7 mouse cellular contexts compared by ENCODE assay signal in the genomic region with DNA sequence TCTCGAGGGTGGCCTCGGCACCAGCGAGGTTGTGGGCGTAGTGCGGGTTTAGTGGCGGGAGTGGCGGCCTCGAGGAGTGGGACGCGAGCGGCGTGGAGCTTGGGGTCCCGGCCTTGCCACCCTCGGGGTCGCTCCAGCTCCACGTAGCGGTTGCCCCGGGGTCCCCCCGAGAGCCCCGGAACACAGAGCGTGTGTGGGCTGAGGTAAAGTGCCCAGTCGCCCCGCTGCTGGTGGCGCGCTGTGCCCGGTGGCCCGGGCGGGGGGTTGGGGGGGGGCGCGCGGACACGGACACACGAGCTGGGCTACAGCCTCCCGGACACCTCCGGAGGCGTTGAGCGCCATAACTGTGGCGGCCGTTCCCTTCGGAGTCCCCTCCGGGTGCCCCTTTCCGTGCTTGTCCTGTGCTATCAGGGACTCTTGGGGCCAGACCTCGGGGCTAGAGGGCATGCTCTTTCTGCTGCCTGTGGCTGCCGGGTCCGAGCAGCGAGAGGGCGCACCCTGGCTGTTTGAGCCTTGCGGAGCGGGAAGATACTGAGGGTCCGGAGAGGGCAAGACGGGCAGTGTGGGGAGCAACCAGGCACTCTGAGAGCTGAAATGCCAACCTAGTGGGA. TPM values are rescaled to one million over a fixed set of nuclear protein-coding genes. Genes with fewer than 3 reads are reported as not detected.
DNase-seq lines count a peak whose midpoint lies in the region; ATAC-seq and TF ChIP-seq lines count a peak whose summit lies in the region.

No protein-coding gene starts in this region.

- H3K27me3 ChIP-seq in MEL (ENCODE audit: control insufficient read depth in 1 of 2, insufficient read depth in 2 of 2, low read length in 2 of 2) = no peaks in the 10 kb centered on the region
- H3K27me3 ChIP-seq in embryonic facial prominence, embryonic 15.5 days = no peaks in the 10 kb centered on the region
- no peaks in the 10 kb centered on the region for H3K27me3 ChIP-seq in megakaryocyte, embryonic 14.5 days (replicated peaks)

- peak overlapping the region; percentile 63 for H3K4me2 ChIP-seq in embryonic facial prominence, embryonic 15.5 days (replicated peaks)

- intact Hi-C loops in heart, postnatal 14 days (cut with DNase I) = loop anchor here (5.0 to 10.0 kb wide), 2 partner anchors 59 kb away; no protein-coding TSS in a partner anchor

- H3K36me3 ChIP-seq in MEL (ENCODE audit: control insufficient read depth in 1 of 2, insufficient read depth in 2 of 2, low read length in 2 of 2) = peaks cover 12 to 15% of the 10 kb centered on the region in 2 experiments
- no peaks in the 10 kb centered on the region for H3K36me3 ChIP-seq in embryonic facial prominence, embryonic 15.5 days
- H3K36me3 ChIP-seq in megakaryocyte, embryonic 14.5 days (replicated peaks; ENCODE audit: low read length) = peaks cover 8% of the 10 kb centered on the region

- TF ChIP-seq EP300 in MEL (IDR thresholded peaks at IDR 0.05; ENCODE audit: low read depth in 1 of 2, low read length in 2 of 2) = no peak

- H3K4me1 ChIP-seq in MEL (ENCODE audit: control insufficient read depth in 1 of 2, insufficient read depth in 2 of 2, low read length in 2 of 2) = peaks cover 4 to 5% of the 10 kb centered on the region in 2 experiments; a peak in 3 of 4 replicates
- no peaks in the 10 kb centered on the region for H3K4me1 ChIP-seq in embryonic facial prominence, embryonic 15.5 days
- H3K4me1 ChIP-seq in megakaryocyte, embryonic 14.5 days = peaks cover 4% of the 10 kb centered on the region; the same call in 1 of the 2 replicates

- TF ChIP-seq RAD21 in MEL (IDR thresholded peaks at IDR 0.05; ENCODE audit: low read depth, low read length) = no peak

- WGBS in embryonic facial prominence, embryonic 15.5 days = 24% methylated on average over 34 of the region's 51 CpGs

- peak overlapping the region; percentile 90 to 92 for H3K4me3 ChIP-seq in MEL (ENCODE audit: control insufficient read depth in 1 of 2, insufficient read depth in 1 of 2, low read depth in 2 of 2, low read length in 2 of 2)
- H3K4me3 ChIP-seq in embryonic facial prominence, embryonic 15.5 days (replicated peaks) = peak overlapping the region; percentile 58
- peak overlapping the region; percentile 96 for H3K4me3 ChIP-seq in megakaryocyte, embryonic 14.5 days (replicated peaks)

- DNase-seq in MEL (ENCODE audit: low read depth, low spot score) = peak; percentile 57
- peak; percentile 16 for DNase-seq in brain, adult 2 months (ENCODE audit: low read depth, low spot score)
- peak; percentile 30 to 38 for DNase-seq in heart, postnatal 14 days
- DNase-seq in kidney, postnatal 4 days = peak; percentile 50 to 61
- peak; percentile 7 for DNase-seq in right cerebral cortex, postnatal 25 days

- TF ChIP-seq CTCF in MEL (IDR thresholded peaks at IDR 0.05 in 2 of 3, conservative IDR thresholded peaks at IDR 0.05 in 1 of 3; ENCODE audit: control insufficient read depth in 1 of 3, insufficient read depth in 1 of 3, low read depth in 2 of 3, low read length in 3 of 3, poor library complexity in 1 of 3, severe bottlenecking in 1 of 3) = peak in 2 of 3 experiments; percentile 12 to 18; a peak in 2 of 6 replicates

- peak overlapping the region; percentile 96 for H3K9ac ChIP-seq in MEL (ENCODE audit: control insufficient read depth, low read depth, low read length, poor library complexity, severe bottlenecking)
- peak overlapping the region; percentile 45 for H3K9ac ChIP-seq in embryonic facial prominence, embryonic 15.5 days

- peak overlapping the region; percentile 85 for H3K27ac ChIP-seq in MEL (ENCODE audit: control insufficient read depth, low read depth, low read length)
- H3K27ac ChIP-seq in embryonic facial prominence, embryonic 15.5 days (replicated peaks) = peak overlapping the region; percentile 60; the same call in 1 of the 2 replicates

- ATAC-seq in embryonic facial prominence, embryonic 15.5 days (ENCODE audit: insufficient number of reproducible peaks, low FRiP score, low TSS enrichment, low read depth) = 0 out of 2 replicates have a peak, but pooled peaks have one; percentile 9

- TF ChIP-seq POLR2A in MEL (IDR thresholded peaks at IDR 0.05; ENCODE audit: control insufficient read depth in 1 of 2, insufficient read depth in 1 of 2, low read depth in 1 of 2, low read length in 2 of 2, poor library complexity in 1 of 2) = no peak

- peaks cover 10% of the 10 kb centered on the region for H3K79me2 ChIP-seq in MEL (ENCODE audit: control insufficient read depth, insufficient read depth, low read length, poor library complexity)

- no peaks in the 10 kb centered on the region for H3K9me3 ChIP-seq in MEL (replicated peaks; ENCODE audit: insufficient read depth, low read length)
- no peaks in the 10 kb centered on the region for H3K9me3 ChIP-seq in embryonic facial prominence, embryonic 15.5 days (replicated peaks)
- peaks cover 3% of the 10 kb centered on the region; the same call in 1 of the 2 replicates for H3K9me3 ChIP-seq in megakaryocyte, embryonic 14.5 days

TF ChIP-seq in MEL, 35 proteins besides CTCF, POLR2A, EP300 and RAD21:
- TF ChIP-seq MXI1 (IDR thresholded peaks at IDR 0.05; ENCODE audit: low read depth, low read length) (peak; percentile 9; the same call in 1 of the 2 replicates), ETS1 (IDR thresholded peaks at IDR 0.05; ENCODE audit: low read depth, low read length) (no peak)

RNA-seq across cellular contexts. Expression of gene Jade3, which starts 0.5 kb away (rescaled TPM):
- 22.7 and 24.2 TPM in 2 replicates for total RNA-seq in MEL (2012; rRNA removed)
- 10 to 100 TPM in 1 of 2 experiments, not detected in 1; 19.7 TPM for polyA plus RNA-seq in MEL (2012; ENCODE audit: insufficient read depth in 1 of 2, insufficient read length in 2 of 2, low read depth in 1 of 2, low replicate concordance in 2 of 2, missing spikeins in 1 of 2)
- polyA plus RNA-seq in embryonic facial prominence, embryonic 15.5 days (2015; fragmentation: Nextera tagmentation; extraction: Ambion mirVana) = 4.8 and 5.3 TPM in 2 replicates
- total RNA-seq in heart, postnatal 14 days (2021) = 1 to 10 TPM; 2.9 to 3.0 TPM
- 0.26 TPM in 1 of 2 replicates, not detected in the other for polyA plus RNA-seq in megakaryocyte, embryonic 14.5 days (2012; ENCODE audit: insufficient read depth, low replicate concordance)

Comparison
In these comparisons a context has a peak if more than half of its experiments do, and no peak if none do; other contexts are left out.
1. Peak in every context shown above with its lines: DNase-seq, ATAC-seq, H3K4me3 ChIP-seq and H3K27ac ChIP-seq.
2. DNase-seq: peak in every context shown above with its lines; median percentile 57 in MEL; 56 in kidney, postnatal 4 days; 34 in heart, postnatal 14 days; 16 in brain, adult 2 months; 7 in right cerebral cortex, postnatal 25 days.